Mouse (Mus musculus) heart, embryonic 12.5 days (tissue): ENCODE measurements around the gene Gm9918. TPM values are rescaled to one million over a fixed set of nuclear protein-coding genes. Genes with fewer than 3 reads are reported as not detected.

Experiments used
- ATAC-seq: fragments of 200-750 bp; cut with Nextera tagmentation; 2 replicates; pipeline ENCODE4 v1.8.0; 2017; ENCODE audit warnings: moderate TSS enrichment, moderate library complexity; ENCODE audit not compliant: insufficient number of reproducible peaks, low FRiP score
- H3K27ac ChIP-seq: fragments of 300-500 bp; sonication (generic); 2 replicates; pipeline ENCODE4 v1.5.1; 2016; ENCODE audit warnings: mild to moderate bottlenecking, moderate library complexity; ENCODE audit not compliant: poor library complexity, severe bottlenecking
- H3K27me3 ChIP-seq: fragments of 300-500 bp; sonication (generic); replicated peaks from 2 replicates; pipeline ENCODE4 v1.6.1; 2016; ENCODE audit warnings: mild to moderate bottlenecking, moderate library complexity
- H3K36me3 ChIP-seq: fragments of 300-500 bp; sonication (generic); 2 replicates; pipeline ENCODE4 v1.6.1; 2016; ENCODE audit warnings: mild to moderate bottlenecking, moderate library complexity
- H3K4me1 ChIP-seq: fragments of 300-500 bp; sonication (generic); replicated peaks from 2 replicates; pipeline ENCODE4 v1.6.1; 2016; ENCODE audit warnings: mild to moderate bottlenecking
- H3K4me2 ChIP-seq: fragments of 300-500 bp; sonication (generic); 2 replicates; pipeline ENCODE4 v1.6.1; 2016; ENCODE audit warnings: mild to moderate bottlenecking, moderate library complexity
- H3K4me3 ChIP-seq: fragments of 300-500 bp; sonication (generic); 2 replicates; pipeline ENCODE4 v1.5.1; 2016; ENCODE audit warnings: mild to moderate bottlenecking
- H3K9ac ChIP-seq: fragments of 300-500 bp; sonication (generic); 2 replicates; pipeline ENCODE4 v1.6.1; 2016; ENCODE audit warnings: mild to moderate bottlenecking, moderate library complexity
- H3K9me3 ChIP-seq: fragments of 300-500 bp; sonication (generic); replicated peaks from 2 replicates; pipeline ENCODE4 v1.6.1; 2016; ENCODE audit warnings: mild to moderate bottlenecking, moderate library complexity
- WGBS: fragments of 180-500 bp; shearing (Covaris S2); methylation state at CpG from one replicate; pipeline ENCODE4 v1.1.7; 2016; 5-methylcytosine and 5-hydroxymethylcytosine counted together
- polyA plus RNA-seq: library from polyadenylated mRNA; unstranded; fragments of >200 nt; fragmentation: Nextera tagmentation; extraction: Ambion mirVana; gene quantifications from 2 replicates; pipeline ENCODE4 v1.2.1, GENCODE M21; 2016

The Gm9918 gene
- polyA plus RNA-seq, 1 experiment from 2014 or later, result not detected

DNA sequence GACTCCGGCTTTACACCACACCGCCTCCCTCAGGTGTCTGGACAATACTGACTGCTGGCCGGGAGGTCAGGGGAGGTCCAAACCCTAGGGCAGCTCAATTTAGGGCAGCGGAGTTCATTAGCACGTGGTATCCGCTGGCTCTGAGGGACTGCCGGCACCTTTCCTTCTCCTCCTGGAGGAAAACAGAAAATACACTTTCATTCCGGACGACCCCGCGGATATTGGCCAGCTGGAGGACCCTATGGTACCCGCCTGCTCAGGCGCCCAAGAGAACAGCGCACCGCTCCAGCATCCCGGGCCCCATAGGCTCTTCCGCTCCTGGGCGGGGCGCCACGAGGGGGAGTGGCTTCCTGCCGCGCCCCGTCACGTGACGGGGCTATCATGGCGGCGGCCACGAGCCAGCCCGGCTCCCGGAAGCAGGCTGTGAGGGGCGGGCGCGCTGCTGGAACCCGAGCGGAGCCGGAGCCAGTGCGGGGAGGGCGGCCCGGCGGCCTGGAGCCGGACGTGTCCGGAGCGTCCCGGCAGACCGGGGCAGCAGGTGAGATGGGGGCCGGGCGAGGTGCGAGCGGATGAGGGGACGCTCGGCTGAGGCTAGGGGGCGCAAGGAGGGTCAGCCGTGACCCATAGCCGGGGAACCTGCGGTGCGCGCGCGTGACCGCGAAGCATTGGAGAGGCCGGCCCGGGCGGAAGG is 8.9 kb downstream of the Gm9918 start, which contains the start of gene Mfsd5:
TSS of gene Mfsd5 (plus strand) at position 363 of the 691 bp plus-strand sequence.
- peak; percentile 97 for ATAC-seq
- no peaks in the 10 kb centered on the region for H3K9me3 ChIP-seq
- H3K4me1 ChIP-seq, result peaks cover 23% of the 10 kb centered on the region
- under 1% methylated on average over 65 of the region's 65 CpGs for WGBS
- H3K27me3 ChIP-seq, result no peaks in the 10 kb centered on the region
- peak within 1 kb of the TSS; percentile 81 for H3K27ac ChIP-seq
- H3K4me3 ChIP-seq, result peak within 1 kb of the TSS; percentile 65
- H3K36me3 ChIP-seq, result peaks cover 18% of the 10 kb centered on the region
- peak within 1 kb of the TSS; percentile 83 for H3K9ac ChIP-seq
- peak within 1 kb of the TSS; percentile 90 for H3K4me2 ChIP-seq

GRCm38 (mm10) chr15:102279783-102280520 is 9.6 kb downstream of the Gm9918 start:
- peaks cover 29% of the 10 kb centered on the region for H3K4me1 ChIP-seq
- peak overlapping the region; percentile 83 for H3K9ac ChIP-seq
- ATAC-seq, result peak; percentile 18; the same call in 1 of the 2 replicates
- WGBS, result 23% methylated on average over 13 of the region's 13 CpGs
- peaks cover 18% of the 10 kb centered on the region for H3K36me3 ChIP-seq
- H3K27ac ChIP-seq, result peak overlapping the region; percentile 81
- peak overlapping the region; percentile 65 for H3K4me3 ChIP-seq
- H3K9me3 ChIP-seq, result no peaks in the 10 kb centered on the region
- peak overlapping the region; percentile 90 for H3K4me2 ChIP-seq
- no peaks in the 10 kb centered on the region for H3K27me3 ChIP-seq

- peak overlapping the region; percentile 90 for H3K4me2 ChIP-seq
- H3K36me3 ChIP-seq, result peaks cover 18% of the 10 kb centered on the region
- 94% methylated on average over 19 of the region's 19 CpGs for WGBS
- ATAC-seq, result no peak
- 0 out of 2 replicates have a peak overlapping the region, but pooled peaks have one; percentile 83 for H3K9ac ChIP-seq
- no peak overlapping the region for H3K27ac ChIP-seq
- H3K9me3 ChIP-seq, result no peaks in the 10 kb centered on the region
- H3K4me3 ChIP-seq, result no peak overlapping the region
- peaks cover 33% of the 10 kb centered on the region for H3K4me1 ChIP-seq
- H3K27me3 ChIP-seq, result no peaks in the 10 kb centered on the region
Observed at GRCm38 (mm10) chr15:102280623-102281022, 10.3 kb downstream of the Gm9918 start.

DNA sequence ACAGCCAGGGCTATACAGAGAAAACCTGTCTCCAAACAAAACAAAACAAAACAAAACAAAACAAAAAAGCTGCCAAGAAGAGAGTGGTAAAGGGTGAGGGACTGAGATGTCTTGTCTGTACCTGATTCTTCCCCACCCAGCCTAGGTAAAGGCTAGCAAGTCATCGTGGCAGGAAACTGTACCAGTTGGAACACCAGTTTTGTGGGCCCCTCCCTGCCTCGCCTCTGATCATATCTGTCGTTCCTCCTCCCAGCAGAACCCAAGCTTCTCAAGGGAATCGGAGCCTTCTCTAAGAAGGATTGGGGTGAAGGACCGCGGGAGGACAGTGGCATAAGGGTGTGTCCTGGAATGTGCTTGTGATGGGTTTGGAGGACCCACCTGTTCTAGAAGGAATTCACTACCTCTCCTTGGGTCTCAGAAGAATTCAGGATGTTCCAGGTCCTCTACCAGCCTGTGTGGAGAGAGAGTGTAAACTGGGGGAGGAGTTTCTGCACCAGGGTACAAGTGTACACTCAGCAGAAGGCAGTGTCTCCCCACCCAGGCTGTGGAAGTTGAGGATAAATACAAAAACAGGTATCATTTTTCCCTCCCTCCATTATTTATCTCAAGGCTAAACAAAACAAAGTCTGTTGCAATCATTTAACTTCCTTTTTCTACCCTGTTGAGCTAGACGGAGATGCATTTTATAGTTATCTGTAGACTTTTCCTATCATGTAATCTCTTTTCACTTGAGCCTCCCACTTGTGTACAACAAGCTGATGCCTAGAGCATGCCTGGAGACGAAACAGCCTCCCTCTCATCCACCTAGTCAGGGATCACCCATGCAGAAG is 12.3 kb downstream of the Gm9918 start:
- H3K4me2 ChIP-seq, result no peak overlapping the region
- WGBS, result 70% methylated on average over 8 of the region's 8 CpGs
- H3K4me3 ChIP-seq, result no peak overlapping the region
- no peaks in the 10 kb centered on the region for H3K9me3 ChIP-seq
- peaks cover 33% of the 10 kb centered on the region for H3K4me1 ChIP-seq
- no peak overlapping the region for H3K9ac ChIP-seq
- peaks cover 18% of the 10 kb centered on the region for H3K36me3 ChIP-seq
- H3K27me3 ChIP-seq, result no peaks in the 10 kb centered on the region
- ATAC-seq, result no peak
- H3K27ac ChIP-seq, result no peak overlapping the region

- Histone ChIP-seq H3K27ac (0 out of 2 replicates have a peak overlapping the region, but pooled peaks have one; percentile 4), H3K4me2 (no peak overlapping the region), H3K9me3 (no peaks in the 10 kb centered on the region), H3K9ac (no peak overlapping the region), H3K4me1 (peaks cover 32% of the 10 kb centered on the region), H3K36me3 (peaks cover 18% of the 10 kb centered on the region), H3K27me3 (no peaks in the 10 kb centered on the region), H3K4me3 (no peak overlapping the region)
- 46% methylated on average over 3 of the region's 3 CpGs for WGBS
- no peak for ATAC-seq
Observed at GRCm38 (mm10) chr15:102283648-102284047, 13.3 kb downstream of the Gm9918 start.

DNA sequence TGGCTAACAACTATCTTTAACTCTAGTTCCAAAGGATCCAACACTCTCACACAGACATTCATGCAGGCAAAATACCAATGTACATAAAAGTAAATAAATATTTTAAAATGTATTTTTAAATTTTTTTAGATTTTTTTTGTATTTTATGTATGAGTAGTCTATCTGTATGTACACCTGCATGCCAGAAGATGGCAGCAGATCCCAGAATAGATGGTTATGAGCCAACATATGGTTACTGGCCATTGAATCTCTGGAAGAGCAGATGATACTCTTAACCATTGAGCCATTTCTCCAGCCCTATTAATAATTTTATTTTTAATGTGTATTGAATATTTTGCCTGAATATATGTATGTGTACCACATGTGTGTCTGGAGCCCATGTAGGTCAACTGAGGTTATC is 17.0 kb downstream of the Gm9918 start:
- H3K4me1 ChIP-seq, result peaks cover 14% of the 10 kb centered on the region
- no peak overlapping the region for H3K27ac ChIP-seq
- H3K9ac ChIP-seq, result no peak overlapping the region
- H3K9me3 ChIP-seq, result no peaks in the 10 kb centered on the region
- no peak overlapping the region for H3K4me2 ChIP-seq
- ATAC-seq, result no peak
- no peaks in the 10 kb centered on the region for H3K27me3 ChIP-seq
- no peak overlapping the region for H3K4me3 ChIP-seq
- H3K36me3 ChIP-seq, result no peaks in the 10 kb centered on the region; the same call in 1 of the 2 replicates

- 7% methylated on average over 25 of the region's 25 CpGs for WGBS
- no peaks in the 10 kb centered on the region for H3K27me3 ChIP-seq
- peak; percentile 97 for ATAC-seq
- peaks cover 28% of the 10 kb centered on the region for H3K36me3 ChIP-seq
- H3K4me1 ChIP-seq, result peaks cover 16% of the 10 kb centered on the region; the same call in 1 of the 2 replicates
- H3K9ac ChIP-seq, result peak within 1 kb of the TSS; percentile 72
- no peak within 1 kb of the TSS for H3K27ac ChIP-seq
- H3K4me3 ChIP-seq, result peak within 1 kb of the TSS; percentile 82
- H3K9me3 ChIP-seq, result no peaks in the 10 kb centered on the region
- H3K4me2 ChIP-seq, result peak within 1 kb of the TSS; percentile 96
Observed at GRCm38 (mm10) chr15:102295633-102296367, 25.4 kb downstream of the Gm9918 start, which contains the start of gene Espl1. Gene Espl1 (plus strand): TSS chr15:102296266.

DNA sequence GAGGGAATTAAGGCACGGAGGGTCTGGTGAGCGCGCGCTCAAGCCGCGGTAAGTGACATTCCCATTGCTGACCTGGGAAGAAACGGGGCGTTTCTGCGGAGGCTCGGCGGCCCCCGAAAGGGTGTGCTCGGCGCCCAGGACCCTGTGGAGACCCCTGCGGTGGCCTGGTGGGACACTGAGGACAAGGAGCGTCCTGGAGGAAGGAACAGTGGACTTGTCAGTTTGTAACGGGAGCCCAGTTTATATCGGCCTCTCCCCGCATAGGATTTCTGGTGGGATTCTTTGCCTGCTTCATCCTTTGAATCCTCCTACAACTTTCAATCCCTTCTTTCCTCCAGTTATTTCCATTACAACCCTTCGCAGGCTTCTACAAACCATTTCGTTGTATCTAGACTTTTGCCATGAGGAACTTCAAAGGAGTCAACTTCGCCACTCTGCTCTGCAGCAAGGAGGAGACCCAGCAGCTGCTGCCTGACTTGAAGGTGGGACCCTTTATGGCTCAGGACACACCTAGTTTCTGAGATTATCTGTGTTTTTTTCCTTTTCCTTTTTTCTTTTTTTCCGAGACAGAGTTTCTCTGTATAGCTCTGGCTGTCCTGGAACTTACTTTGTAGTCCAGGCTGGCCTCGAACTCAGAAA is 26.1 kb downstream of the Gm9918 start:
- ATAC-seq, result no peak; the same call in 1 of the 2 replicates
- 5% methylated on average over 24 of the region's 24 CpGs for WGBS
- H3K27ac ChIP-seq, result no peak overlapping the region

DNA sequence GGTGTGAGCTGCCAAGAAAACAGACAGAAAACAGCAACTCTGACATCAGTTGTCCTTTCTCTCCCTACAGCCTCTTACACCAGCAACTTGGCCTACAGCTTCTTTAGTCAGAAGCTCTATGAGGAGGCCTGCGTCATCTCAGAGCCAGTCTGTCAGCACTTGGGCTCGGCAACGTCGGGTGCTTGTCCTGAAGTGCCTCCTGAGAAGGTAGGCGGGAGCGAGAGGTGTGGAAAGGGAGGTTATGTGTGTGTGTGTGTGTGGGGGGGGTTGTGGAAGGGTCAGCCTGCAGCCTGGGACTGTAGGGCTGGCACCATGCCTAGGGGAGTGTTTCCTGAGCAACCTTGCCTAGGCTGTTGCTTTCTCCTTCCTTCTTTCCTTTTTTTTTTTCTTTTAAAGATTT is 32.2 kb downstream of the Gm9918 start:
- peak; percentile 70 for ATAC-seq
- Histone ChIP-seq H3K27ac (peak overlapping the region; percentile 61; the same call in 1 of the 2 replicates), H3K36me3 (peaks cover 74% of the 10 kb centered on the region), H3K4me2 (no peak overlapping the region), H3K9me3 (no peaks in the 10 kb centered on the region), H3K27me3 (no peaks in the 10 kb centered on the region), H3K4me1 (0 out of 2 replicates have a peak, but pooled peaks cover 7% of the 10 kb centered on the region), H3K4me3 (no peak overlapping the region), H3K9ac (no peak overlapping the region)
- 16% methylated on average over 6 of the region's 6 CpGs for WGBS

More for the DNA sequence above, 26.1 kb downstream of the Gm9918 start:
- no peaks in the 10 kb centered on the region for H3K27me3 ChIP-seq
- H3K4me3 ChIP-seq, result peak overlapping the region; percentile 82
- H3K9ac ChIP-seq, result peak overlapping the region; percentile 72
- H3K4me2 ChIP-seq, result peak overlapping the region; percentile 96
- H3K4me1 ChIP-seq, result peaks cover 16% of the 10 kb centered on the region; the same call in 1 of the 2 replicates
- no peaks in the 10 kb centered on the region for H3K9me3 ChIP-seq
- peaks cover 34% of the 10 kb centered on the region for H3K36me3 ChIP-seq

GRCm38 (mm10) chr15:102308717-102309116 is 38.4 kb downstream of the Gm9918 start:
- Histone ChIP-seq H3K9ac (no peak overlapping the region), H3K4me1 (peaks cover 6% of the 10 kb centered on the region; the same call in 1 of the 2 replicates), H3K27ac (no peak overlapping the region), H3K27me3 (no peaks in the 10 kb centered on the region), H3K4me2 (no peak overlapping the region), H3K4me3 (no peak overlapping the region), H3K9me3 (no peaks in the 10 kb centered on the region), H3K36me3 (peaks cover 87% of the 10 kb centered on the region)
- ATAC-seq, result no peak
- WGBS, result 84% methylated on average over 9 of the region's 9 CpGs
